Mouse (Mus musculus) NIH3T3 (cell line): Measurements from ENCODE around the gene Ankrd63.

ENCODE experiments used
- DNase-seq: peaks from one replicate; pipeline ENCODE4 v3.0.0-alpha.2; 2012; ENCODE audit warnings: low read depth

The Ankrd63 gene

DNA sequence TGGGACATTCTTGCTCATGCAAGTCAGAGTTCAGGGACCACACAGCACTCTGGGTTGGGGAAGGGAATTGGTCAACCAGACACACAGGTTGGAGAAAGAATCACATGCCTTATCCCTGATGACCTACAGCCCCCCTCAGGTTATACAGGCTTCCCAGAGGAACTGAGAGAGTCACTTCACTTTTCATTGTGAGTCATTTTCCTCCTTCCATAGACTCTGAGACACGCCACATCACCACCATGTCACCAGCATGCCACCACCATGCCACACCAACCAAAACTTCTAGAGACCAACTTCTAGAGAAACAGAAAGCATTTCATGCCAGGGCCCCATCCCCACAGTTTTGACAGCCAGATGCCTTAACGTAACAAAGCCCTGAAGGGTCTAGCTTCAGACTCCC lies 23.1 kb upstream of the Ankrd63 start:
- DNase-seq = no peak

DNA sequence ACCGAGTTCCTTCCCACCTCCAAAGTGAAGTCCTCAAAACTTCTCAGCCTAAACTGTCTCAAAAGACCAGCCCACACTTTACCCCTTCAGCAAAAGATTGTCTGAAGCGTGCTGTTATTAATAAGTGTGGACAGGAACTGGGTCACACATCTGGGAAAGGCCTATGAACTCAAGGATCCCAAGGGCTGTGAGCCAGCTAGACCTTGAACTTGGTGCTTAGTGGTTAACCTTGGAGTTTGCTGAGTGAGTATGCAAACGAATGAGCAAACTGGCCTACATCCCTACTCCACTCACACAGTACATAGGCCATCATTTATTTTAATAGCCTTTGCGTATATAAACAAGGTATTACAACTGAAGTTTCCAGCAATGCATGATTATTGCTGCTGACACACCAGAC lies 21.7 kb upstream of the Ankrd63 start:
- peak; percentile 42 for DNase-seq

DNA sequence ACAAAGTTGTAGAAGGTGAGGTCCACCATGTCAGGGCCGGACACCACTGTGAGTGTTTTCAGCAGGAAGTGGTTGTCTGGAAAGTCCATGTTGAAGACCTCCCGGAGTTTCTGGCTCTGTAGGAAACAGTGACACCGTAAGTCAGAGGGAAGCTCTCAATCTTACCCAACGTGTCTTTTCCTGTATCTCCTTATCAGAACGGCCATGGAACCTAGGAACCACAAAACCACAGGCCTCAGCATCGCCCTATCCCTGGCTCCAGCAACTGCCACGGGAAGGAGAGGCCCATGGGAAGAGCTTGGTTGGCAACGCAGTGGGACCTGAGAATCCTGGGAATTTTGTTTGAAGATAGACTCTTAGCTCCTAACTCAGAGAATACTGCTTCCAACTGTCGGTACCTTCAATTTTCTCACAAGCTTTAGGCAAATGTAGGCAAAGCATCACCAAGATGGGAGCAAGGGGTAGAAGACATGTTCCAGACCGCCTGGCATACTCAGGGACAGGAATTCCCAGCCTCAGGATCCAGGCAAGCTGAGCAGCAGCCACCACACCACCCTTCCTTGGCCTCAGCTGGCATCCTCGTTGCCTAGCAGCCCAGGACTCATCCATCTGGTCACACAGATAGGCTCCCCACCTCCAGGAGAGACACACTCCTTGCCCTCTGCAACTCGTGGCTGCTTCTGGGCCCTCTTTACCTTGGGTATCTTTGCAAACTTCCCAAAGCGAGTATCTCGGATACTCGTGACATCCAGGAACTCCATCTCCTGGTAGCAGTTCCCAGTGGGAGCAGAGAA lies 20.1 kb upstream of the Ankrd63 start:
- no peak for DNase-seq

DNA sequence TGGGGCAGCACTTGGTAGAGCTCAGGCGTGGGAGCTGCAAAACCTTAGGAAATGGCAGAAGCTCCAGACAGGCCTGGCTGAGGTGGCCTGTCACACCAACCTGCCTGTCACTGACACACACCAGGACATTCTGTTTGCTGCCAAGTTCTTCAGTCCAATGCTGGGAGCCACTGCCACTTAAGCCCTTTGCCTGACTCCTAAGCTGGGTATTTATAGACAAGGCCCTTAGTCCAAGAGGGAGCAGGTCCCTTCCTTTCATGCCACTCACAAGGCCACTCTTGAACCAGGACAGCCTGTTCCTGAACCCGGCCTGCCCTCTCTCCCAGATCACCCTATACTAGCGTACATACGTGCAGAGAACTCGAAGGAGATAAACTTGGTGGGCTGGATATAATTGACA lies 12.9 kb upstream of the Ankrd63 start:
- DNase-seq = no peak

DNA sequence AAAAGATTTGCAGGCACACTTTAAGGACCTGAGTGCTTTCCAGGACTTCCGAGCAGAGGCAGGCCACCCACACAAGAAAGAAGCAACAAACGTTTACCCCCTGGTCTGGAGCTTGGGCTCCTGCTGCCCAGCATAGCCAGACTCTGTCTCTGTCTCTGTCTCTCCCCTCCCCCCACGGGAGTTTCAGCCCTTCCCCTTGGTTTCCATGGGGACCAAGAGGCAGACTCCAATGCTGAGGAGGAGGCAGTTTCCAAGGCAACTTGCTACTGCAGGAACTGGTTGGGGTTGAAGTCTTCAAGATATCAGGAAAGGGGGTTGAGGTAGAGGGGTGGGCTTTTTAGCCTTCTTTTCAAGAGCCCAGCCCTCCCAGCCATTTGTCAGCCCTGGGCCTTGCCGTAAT lies 10.5 kb upstream of the Ankrd63 start:
- no peak for DNase-seq

DNA sequence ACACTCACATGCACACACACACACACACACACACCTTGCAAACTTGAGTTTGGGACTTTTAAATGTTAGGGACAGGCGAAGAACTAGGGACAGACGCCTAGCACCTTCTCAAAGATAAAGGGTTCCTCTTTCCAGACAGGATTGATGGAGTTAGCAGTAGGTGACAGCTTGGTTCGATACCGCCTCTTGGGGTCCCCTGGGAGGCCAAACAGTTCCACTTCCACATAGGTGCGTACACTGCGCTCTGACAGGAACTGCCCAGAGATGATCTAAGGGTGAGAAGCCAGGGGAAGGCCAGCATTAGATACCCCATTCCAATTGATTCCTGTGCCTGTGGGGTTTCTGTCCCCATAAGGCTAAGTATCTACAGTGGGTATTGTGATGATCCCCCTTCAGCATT lies 9.9 kb upstream of the Ankrd63 start:
- no peak for DNase-seq

DNA sequence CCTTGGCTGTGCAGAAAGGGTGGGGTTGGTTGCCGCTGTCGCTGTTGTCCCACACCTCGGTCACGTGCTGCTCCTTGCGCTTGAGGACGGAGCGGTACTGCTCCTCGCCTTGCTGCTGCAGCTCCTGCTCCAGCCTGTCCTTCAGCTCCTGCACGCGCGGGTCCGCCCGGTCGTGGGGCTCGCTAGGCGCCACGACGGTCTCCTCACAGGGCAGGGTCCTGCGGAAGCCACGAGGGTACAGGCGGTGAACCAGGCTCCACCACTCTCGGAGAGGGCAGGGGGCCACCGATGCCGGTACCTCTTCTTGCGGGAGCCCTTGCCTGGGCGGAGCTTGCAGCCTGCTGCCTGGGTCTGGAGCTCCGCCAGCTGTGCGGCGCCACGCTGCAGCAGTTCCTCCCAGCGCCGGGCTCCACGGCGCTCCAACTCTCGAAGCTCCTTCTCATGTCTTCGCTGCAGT lies 7.3 kb upstream of the Ankrd63 start:
- no peak for DNase-seq

DNA sequence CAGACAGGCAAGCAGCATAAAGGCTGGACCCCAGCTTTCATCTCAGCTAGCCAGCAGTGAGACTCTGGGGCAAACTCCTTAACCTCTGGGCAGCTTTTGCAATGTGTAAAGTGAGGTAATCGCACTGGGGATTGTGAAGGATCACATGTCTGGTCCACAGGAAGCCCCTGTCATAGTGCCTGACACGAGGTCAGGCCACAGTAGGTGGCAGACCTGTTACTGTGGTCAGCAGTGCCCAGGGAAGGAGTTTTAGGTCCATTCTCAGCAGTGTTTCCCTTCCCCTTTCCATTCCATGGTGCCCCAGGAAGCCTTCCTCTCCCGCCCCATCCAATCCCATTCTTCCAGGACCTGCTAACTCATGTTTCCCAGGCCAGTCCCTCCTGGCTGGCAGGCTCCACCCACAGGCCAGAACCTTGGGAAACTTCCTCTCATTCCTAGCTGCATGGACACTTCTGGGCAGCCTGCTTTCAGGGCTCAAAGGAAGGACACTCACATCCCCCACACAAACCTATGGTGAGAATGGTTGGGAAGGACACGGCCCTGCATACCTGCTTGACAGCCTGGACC lies 6.0 kb upstream of the Ankrd63 start:
- peak; percentile 30 for DNase-seq

DNA sequence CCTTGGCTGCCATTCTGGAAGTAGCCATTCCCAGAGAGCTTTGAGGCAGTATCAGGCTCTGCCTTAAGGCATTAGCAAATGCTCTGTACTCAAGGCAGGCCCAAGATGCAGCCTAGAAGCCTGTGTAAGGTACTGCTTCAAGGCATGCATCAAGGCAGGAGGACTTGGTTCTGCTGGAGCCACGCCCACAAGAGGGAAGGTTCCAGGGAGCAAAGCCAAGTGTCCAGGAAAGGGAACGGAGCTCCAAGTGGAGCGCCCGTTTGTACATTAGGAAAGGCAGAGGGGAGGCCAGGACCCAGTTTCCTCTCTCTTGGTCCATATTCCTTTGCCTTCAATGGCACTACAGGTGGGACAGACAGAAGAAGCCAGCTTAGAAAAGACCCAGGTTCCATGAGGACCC lies 4.7 kb upstream of the Ankrd63 start:
- DNase-seq = no peak

DNA sequence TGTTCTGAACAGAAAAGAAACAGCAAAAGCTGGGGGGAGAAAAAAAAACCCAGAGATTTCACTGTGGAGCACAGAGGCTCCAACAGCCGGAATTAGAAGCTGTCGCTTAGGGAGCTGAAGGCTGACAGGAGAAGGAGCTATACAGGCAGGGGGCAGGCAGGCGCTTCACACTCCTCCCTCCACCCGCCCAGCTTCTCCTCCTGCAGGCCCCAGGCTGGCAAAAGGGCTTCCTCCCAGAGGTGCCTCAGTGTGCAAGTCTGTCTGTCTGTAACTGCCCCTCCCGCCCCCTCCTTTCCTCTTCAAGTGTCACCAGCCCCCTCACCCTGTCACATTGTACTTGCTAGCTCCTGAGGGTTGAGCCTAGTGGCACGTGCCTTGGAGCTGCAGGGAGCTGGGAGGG lies 2.7 kb upstream of the Ankrd63 start:
- DNase-seq = peak; percentile 46

DNA sequence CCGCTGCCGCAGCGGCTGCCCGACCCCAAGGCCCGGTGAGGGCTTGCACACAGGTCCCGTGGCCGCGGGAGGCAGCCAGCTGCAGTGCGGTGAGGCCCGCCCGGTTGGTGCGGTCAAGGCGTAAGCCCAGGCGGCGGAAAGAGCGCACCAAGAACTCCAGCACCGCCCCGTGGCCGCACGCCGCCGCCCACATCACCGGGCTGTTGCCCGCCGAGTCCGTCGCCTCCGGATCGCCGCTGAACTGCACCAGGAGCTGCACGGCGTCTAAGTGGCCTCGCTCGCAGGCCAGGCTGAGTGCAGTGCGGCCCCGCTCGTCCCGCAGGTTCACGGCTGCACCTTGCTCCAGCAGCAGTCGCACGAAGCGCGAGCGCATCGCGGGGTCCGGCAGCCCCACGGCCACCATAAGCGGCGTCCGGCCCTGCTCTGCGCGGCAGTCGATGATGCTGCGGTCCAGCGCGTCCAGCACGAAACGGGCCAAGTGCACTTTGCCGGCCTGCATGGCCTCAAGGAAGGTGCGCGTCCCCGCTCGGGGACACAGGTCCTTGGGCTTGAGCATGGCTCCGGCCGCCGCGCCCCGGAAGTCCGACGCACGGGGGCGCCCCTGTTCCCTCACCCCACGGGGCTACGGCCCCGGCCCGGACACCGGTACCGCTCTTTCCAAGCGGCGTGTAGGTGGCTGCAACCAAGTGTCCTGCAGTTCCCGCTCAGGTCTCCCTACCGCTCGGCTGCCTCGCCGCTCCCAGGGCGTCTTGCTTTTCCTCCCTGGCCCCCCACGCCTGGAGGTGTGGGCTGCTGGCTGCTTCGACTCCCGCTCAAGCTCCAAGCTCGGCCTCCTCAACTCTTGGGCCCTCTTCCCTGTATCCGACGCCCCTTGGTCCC lies 641 bp downstream of the Ankrd63 start:
- DNase-seq = no peak

DNA sequence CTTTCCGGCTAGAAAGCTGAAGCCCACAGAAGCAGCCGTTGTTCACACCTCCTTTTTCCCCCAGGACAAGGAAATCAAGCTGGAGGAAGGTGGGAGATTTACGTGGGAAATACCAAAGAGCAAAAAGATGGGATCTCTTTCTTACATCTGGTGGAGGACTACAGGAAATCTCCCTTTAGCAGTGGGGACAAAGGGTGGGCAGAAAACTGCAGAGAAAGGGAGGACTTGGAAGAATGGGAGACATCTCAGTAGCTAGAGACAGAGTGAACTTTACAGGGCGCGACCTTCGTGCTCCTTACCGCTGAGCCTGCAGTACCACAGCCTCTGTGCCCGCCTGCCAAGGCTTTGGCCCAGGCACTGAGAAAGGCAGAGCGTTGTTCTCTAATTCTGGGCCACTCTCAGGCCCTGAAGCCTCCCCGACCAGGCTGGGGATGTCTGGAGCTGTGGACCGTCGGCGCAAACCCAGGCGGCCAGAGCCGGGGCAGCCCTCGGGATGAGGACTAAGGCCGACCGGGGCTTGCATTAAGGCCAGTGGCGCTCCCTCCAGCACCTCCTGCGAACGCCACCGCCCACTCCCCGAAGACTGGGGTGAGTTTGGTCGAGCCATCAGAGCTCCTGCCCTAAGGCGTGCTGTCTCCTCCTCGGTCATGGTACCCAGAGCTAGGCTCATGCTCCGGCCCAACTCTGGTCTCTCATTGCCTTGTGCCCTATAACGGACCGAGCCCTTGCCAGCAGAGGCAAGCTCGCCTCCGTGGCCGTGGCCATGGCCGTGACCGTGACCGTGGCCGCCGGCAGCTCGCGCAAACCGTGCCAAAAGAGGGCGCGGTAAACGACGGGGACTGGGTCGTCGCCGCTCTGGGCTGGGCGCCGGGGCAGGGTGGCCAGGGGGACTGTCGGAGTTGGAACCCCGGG lies 1.5 kb downstream of the Ankrd63 start:
- no peak for DNase-seq

DNA sequence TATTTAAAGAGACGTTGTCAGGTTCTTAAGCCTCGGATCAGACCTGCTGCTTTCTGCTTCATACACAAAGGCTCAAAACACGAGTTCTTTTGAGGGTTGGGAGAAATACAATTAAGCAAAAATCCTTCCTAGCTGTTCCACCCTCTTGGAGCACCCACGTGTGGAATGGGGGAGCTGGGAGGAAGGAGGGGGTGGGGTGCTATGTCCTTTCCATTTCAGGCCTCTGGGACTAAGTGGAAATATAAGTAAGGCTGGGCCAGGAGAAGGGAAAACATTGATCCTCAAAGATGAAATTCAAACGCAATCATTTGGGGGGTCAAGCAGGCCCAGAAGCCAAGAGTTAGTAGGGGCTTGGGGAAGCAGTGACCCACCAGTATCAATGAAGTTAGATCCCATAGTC lies 2.6 kb downstream of the Ankrd63 start:
- no peak for DNase-seq

DNA sequence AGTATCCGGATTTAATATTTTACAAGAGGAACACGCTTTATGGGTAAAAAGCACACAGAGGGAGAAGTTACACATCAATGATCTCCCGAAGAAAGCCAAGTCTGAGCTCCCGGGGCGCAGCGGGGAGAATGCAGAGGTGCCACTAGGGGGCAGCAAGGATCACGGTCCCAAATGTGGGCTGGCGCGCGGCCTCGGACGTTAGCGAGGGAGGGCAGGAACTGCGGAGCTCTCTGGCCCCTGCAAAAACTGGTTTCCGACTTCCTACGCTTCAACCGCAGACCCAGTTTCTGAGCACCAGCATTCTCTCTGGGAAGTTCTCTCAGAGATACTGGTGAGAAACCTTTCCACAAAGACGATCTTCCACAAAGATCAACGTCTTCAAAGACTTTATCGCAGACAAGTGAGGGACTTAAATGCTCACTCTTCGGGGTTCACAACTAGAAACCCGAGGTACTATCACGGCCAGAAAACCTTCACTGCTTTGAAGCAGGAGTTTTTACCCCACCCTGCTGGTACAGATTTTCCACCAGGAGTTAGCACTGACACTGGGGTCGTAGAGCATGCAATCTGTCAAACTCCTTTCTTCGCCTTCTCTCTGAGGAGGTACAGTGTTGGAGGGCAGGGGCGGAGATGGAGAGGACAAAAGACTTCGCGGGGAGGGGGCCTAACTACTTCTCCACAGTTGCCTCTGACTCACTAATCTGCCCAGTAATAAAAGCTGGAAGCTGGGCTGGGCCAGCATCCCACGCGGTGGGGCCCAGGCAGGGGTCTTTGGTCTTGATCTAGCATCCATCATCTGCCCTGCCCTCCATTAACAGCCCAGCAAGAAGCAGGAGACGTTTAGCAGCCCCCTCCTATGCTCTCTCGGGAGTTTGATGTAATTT lies 3.3 kb downstream of the Ankrd63 start:
- peak; percentile 94 for DNase-seq

DNA sequence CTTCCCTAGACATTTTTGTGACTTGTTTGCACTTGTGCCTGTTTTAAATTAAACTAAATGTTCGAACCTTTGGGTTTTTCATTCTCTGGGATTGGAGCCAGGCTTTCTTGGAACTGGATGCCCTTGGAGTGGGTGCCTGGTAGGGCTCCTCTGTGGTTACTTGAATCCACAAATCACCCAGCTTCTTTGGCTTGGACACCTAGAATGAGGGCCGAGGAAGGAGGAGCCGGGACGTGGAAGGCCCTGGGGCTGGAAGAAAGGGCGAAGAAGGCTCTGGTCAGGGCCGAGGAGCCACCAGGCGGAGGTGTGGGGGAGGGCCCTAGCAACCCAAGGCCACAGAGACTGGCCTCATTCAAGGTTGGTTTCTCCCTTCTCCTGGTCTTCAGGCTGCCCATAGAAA lies 5.8 kb downstream of the Ankrd63 start:
- DNase-seq = peak; percentile 97

DNA sequence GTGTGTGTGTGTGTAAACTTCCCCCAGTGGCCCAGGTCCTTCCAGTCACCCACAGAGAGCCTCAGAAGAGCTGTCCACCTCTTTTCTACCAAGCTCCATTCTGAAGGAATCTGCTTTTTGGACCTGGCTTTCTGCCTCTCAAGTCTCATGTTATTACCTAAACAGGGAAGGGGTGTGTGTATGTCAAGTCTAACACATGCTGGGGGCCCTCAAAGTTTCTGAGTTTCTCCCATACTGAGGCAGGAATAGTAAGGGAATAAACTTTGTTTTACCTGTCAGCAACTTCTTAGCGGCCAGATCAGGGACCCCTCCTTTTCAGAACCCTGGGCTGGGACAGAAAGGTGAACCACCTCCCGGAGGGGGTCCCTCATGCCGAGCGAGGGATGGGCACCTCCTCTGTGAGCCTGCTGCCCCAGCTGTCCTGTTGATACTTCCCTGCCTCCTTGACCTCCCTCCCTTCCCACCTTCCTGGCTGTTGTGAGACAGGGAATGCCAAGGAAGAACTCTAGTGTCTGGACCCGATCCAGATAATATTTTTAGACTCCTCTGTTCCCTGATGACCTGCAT lies 6.4 kb downstream of the Ankrd63 start:
- peak; percentile 69 for DNase-seq

DNA sequence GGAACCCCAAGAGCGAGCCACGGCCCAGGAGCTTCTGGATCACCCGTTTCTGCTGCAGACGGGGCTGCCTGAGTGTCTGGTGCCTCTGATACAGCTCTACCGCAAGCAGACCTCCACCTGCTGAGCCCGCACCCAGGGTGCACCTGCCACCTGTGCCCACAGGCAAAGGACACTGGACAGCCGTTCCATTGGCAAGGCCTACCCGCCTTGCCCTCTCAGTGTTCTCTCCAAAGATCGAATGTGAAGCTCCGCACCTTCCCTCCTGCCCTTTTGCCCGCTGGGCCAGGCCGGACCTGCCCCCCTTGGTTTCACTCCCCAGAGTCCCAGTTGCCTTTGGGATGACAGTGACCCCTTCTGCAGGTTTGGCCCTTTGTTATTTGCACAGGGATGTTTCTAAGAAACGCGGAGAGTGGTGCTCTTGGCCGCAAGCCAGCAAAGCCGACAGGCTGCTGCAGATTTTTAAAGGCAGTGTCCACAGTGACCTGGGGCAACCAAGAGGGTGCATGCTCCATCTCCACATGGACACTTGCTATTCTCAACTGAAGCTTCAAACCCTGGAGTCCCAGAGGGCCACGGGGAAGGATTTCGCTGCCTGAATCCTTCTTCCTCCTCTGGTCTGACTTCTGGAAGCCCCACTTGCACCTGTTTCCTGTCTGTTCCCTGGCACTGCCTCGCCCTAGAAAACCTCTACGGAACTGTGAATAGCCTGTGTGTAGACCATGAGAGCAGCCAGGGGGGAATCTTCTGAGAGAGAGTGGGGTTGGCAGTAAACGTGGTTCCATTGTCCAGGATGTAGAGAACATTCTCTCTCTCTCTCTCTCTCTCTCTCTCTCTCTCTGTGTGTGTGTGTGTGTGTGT lies 7.1 kb downstream of the Ankrd63 start:
- peak; percentile 29 for DNase-seq

DNA sequence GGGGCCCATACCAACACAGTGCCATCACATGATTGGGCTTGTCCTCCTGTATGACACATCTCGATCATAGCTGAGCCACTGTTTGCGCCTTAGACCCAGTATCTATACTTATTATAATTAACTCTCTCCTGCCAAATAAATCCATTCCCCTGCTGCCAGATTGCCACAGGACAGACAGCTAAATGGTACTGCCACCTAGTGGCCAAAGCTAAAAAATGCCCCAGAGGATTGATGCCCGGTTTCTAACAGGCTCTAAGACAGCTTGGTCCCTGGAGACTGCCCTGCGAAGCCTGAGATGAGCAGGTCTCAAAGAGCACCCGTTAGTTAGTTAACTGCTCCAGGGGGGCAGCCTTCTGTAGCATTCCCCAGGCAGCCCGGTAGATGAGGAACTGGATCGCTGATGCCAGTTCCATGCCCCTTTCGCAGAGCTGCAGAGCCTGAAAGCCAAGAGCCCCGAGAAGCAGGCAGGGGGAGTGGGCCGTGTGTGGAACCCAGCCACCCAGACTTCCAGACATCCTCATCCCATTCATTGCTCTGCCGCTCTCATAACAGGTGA lies 8.0 kb downstream of the Ankrd63 start:
- DNase-seq = peak; percentile 90

DNA sequence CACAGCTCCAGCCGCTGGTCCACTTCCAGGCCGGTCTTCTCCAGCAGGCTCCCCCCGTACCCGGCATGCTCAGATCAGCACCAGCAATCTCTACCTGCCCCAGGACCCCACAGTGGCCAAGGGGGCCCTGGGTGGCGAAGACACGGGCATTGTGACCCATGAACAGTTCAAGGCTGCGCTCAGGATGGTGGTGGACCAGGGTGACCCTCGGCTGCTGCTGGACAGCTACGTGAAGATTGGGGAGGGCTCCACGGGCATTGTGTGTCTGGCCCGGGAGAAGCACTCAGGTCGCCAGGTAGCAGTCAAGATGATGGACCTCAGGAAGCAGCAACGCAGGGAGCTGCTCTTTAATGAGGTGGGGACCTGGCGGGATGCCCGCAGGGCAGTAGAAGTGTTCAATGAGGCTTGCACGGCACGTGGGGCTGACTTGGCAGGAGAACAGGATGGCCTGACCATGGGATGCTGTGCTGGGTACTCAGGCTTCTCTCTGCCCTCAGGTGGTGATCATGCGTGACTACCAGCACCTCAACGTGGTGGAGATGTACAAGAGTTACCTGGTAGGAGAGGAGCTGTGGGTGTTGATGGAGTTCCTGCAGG lies 10.3 kb downstream of the Ankrd63 start:
- no peak for DNase-seq
